Mouse (Mus musculus): ENCODE results near the gene Pcbd2. TPM values are rescaled to one million over a fixed set of nuclear protein-coding genes. Genes with fewer than 3 reads are reported as not detected.

Pcbd2 gene
- polyA plus RNA-seq, 1 experiment = 31.9 TPM

DNA sequence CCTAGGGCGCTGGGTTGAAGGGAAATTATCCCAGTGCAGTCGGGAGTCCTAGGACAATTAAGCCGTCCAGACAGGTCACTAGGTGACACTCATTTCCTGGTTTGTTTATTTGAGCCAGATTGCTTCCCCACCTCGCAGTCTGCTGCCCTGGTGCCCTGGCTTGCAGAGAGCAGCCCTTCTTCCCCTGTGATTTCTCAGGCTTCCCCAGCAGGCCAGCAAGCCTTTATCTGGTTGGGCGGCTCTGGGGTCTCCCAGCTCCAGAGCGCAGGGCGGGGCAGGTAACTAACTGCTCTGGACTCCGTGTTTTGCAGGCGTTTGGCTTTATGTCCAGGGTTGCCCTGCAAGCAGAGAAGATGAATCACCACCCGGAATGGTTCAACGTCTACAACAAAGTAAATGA, 47.9 kb downstream of the Pcbd2 start:
- H3K27ac ChIP-seq (ENCODE audit: insufficient read depth, low read length) = no peak overlapping the region

DNA sequence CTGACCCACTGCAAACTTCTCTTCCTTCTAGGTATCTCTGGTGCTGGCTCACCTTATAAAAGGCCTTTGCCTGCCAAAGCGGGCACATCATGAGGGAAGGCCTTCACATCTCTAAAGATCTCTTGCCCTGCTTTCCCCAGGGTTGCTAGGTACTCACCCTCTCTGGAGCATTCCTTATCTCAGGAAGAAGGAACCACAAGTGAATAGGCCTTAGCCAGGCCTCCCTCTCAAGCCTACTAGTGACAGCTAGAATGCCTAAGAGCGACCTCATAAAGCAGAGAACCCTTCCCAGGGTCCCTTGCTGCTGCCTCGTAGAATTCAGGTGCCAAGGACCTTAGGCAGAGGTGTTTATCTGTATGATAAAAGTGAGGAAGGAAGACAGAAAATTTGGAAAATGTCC, 57.1 kb downstream of the Pcbd2 start, which contains the start of gene Catsper3:
Gene Catsper3, plus strand, starts transcription at position 301 of the 400 bp plus-strand sequence.
- no peak for TF ChIP-seq POLR2A (IDR thresholded peaks at IDR 0.05; ENCODE audit: low read depth, low read length)
- TF ChIP-seq CTCF (IDR thresholded peaks at IDR 0.05; ENCODE audit: borderline replicate concordance, insufficient read depth, low read length) = no peak
- no peak within 1 kb of the TSS for H3K27ac ChIP-seq (ENCODE audit: insufficient read depth, low read length)
- H3K4me3 ChIP-seq (ENCODE audit: insufficient read depth, low read length) = no peak within 1 kb of the TSS
- H3K4me1 ChIP-seq (ENCODE audit: control insufficient read depth, insufficient read depth, low read length) = no peaks in the 10 kb centered on the region

More for the DNA sequence above, 47.9 kb downstream of the Pcbd2 start:
- TF ChIP-seq POLR2A (IDR thresholded peaks at IDR 0.05; ENCODE audit: low read depth, low read length) (no peak), CTCF (IDR thresholded peaks at IDR 0.05; ENCODE audit: borderline replicate concordance, insufficient read depth, low read length) (no peak)
- H3K4me1 ChIP-seq (ENCODE audit: control insufficient read depth, insufficient read depth, low read length) = peaks cover 4% of the 10 kb centered on the region; the same call in 1 of the 2 replicates
- no peak overlapping the region for H3K4me3 ChIP-seq (ENCODE audit: insufficient read depth, low read length)

DNA sequence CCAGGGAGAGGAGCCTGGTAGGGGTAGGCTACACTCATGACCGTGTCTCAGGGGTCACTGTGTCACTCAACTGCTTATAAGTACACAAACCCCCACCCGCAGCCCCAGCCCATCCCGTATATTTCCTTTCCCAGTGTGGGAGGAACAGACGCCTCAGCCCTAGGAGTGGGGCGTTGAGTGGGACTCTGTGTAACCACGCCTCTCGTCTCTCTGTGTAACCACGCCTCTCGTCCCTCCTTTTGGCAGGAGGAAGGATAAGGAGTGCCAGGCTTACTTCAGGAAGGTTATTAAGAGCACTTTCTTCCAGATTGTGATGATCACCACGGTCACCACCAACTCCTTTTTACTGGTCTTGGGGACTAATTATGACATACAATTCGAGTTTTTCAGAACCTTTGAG, 59.0 kb downstream of the Pcbd2 start:
- no peak for TF ChIP-seq POLR2A (IDR thresholded peaks at IDR 0.05; ENCODE audit: low read depth, low read length)
- TF ChIP-seq CTCF (IDR thresholded peaks at IDR 0.05; ENCODE audit: borderline replicate concordance, insufficient read depth, low read length) = no peak
- Histone ChIP-seq H3K4me1 (ENCODE audit: control insufficient read depth, insufficient read depth, low read length) (no peaks in the 10 kb centered on the region), H3K4me3 (ENCODE audit: insufficient read depth, low read length) (no peak overlapping the region), H3K27ac (ENCODE audit: insufficient read depth, low read length) (no peak overlapping the region)

DNA sequence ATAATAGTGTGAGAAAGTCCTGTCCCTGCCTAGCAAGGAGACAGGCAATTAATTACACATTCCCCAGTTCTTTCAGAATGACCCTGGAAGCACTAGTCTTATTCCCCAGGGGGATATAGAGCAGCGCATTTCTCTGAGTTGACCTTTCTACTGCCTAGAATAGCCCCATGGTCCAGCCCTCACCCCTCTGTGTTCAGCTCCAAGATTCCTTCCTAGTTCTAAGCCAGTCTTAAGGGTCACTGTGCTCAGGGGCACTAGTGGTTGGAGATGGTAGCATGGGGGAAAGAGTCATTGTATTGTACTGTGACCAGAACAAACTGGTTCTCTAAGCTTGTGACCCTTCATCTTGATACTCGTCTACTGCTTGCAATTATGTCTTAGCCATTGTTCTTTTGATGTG, 74.1 kb downstream of the Pcbd2 start:
- no peak for TF ChIP-seq CTCF (IDR thresholded peaks at IDR 0.05; ENCODE audit: borderline replicate concordance, insufficient read depth, low read length)
- no peak for TF ChIP-seq POLR2A (IDR thresholded peaks at IDR 0.05; ENCODE audit: low read depth, low read length)
- no peak overlapping the region for H3K4me3 ChIP-seq (ENCODE audit: insufficient read depth, low read length)
- no peaks in the 10 kb centered on the region for H3K4me1 ChIP-seq (ENCODE audit: control insufficient read depth, insufficient read depth, low read length)
- H3K27ac ChIP-seq (ENCODE audit: insufficient read depth, low read length) = no peak overlapping the region

DNA sequence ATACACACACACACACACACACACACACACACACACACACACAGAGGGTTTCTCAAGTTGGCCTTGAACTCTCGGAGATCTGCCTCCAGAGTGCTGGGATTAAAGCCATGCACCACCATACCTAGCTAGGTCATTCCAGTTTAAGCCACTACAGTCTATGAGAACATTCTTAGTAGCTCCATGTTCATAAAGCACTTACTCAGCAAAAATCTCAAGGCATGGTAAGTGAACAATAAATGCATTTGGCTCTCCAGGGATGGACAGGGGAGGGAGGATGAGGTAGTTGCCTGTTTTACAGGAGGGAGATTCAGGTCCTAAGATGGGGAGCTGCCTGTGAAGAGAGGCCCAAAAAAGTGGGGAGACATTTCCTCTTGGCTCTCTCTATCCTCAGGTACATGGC, 76.8 kb downstream of the Pcbd2 start:
- TF ChIP-seq CTCF (IDR thresholded peaks at IDR 0.05; ENCODE audit: borderline replicate concordance, insufficient read depth, low read length) (no peak), POLR2A (IDR thresholded peaks at IDR 0.05; ENCODE audit: low read depth, low read length) (no peak)
- Histone ChIP-seq H3K4me1 (ENCODE audit: control insufficient read depth, insufficient read depth, low read length) (no peaks in the 10 kb centered on the region), H3K4me3 (ENCODE audit: insufficient read depth, low read length) (no peak overlapping the region), H3K27ac (ENCODE audit: insufficient read depth, low read length) (no peak overlapping the region)

DNA sequence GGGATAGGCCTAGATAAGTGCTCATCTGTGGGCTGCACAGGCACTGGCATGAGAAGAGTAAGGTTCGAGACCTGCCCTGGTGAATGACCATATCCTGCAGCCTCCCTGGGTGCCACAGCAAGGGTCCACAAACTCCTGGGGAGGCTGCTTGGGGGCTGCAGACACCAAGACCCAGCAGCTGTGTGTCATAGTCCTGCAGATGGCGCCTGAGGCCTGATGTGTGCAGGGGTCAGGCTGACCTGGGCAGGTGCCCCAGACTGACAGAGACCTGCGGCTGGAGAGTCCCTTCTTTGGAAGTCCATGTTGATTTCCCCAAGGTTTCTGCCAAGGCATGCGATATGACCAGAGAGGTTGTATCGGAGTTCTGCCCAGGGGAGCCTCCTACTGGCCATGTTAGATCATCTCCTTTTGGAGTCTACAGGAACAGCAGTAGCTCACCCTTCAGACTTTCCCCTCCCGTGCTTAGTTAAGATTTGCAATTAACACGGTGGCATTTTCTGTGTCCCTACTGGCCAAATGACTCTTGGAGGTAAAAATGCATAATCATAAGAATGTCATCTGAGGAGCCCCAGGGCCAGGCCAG, 82.0 kb downstream of the Pcbd2 start:
- H3K4me1 ChIP-seq (ENCODE audit: control insufficient read depth, insufficient read depth, low read length) = no peaks in the 10 kb centered on the region
- TF ChIP-seq POLR2A (IDR thresholded peaks at IDR 0.05; ENCODE audit: low read depth, low read length) (no peak), CTCF (IDR thresholded peaks at IDR 0.05; ENCODE audit: borderline replicate concordance, insufficient read depth, low read length) (no peak)
- H3K27ac ChIP-seq (ENCODE audit: insufficient read depth, low read length) = no peak overlapping the region
- H3K4me3 ChIP-seq (ENCODE audit: insufficient read depth, low read length) = no peak overlapping the region

DNA sequence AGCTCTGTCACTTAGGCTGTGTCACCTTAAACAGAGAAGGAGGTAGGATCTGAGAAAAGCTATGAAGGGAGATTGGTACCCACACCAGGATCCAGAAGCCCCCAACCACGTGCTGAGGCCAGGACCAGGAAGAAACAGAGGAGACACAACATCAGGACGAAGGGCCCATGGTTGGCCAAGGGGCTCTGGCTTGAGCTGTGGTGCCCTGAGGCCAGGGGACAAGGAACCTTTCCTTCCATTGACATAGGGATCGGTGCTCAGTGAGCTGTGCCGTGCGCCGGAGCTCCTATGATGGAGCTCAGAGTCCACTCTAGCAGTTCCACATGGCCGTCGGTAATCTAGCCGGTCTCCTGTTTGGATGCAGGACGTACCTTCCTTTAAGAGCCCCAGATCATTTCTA, 82.5 kb downstream of the Pcbd2 start:
- no peak overlapping the region for H3K27ac ChIP-seq (ENCODE audit: insufficient read depth, low read length)
- no peak overlapping the region for H3K4me3 ChIP-seq (ENCODE audit: insufficient read depth, low read length)
- TF ChIP-seq POLR2A (IDR thresholded peaks at IDR 0.05; ENCODE audit: low read depth, low read length) (no peak), CTCF (IDR thresholded peaks at IDR 0.05; ENCODE audit: borderline replicate concordance, insufficient read depth, low read length) (no peak)
- no peaks in the 10 kb centered on the region for H3K4me1 ChIP-seq (ENCODE audit: control insufficient read depth, insufficient read depth, low read length)

DNA sequence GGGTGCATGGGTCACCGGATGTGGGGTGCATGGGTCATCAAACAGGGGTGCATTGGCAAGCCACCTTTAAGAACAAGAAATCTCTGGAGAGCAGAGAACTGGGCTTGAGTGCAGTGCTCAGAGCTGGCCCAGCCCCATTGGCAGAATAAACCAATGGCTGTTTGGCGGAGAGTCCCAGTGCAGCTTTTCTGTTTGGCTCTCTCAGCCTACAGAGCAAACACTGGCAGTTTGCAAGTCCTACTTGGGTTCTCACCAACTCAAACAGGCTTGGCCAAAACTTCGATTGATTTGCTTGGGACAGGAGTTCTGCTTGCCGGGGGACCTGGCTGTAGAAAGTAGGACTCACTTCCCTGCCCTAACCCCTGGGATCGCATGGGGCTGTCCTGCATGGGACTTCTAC, 83.8 kb downstream of the Pcbd2 start:
- Histone ChIP-seq H3K27ac (ENCODE audit: insufficient read depth, low read length) (no peak overlapping the region), H3K4me1 (ENCODE audit: control insufficient read depth, insufficient read depth, low read length) (no peaks in the 10 kb centered on the region), H3K4me3 (ENCODE audit: insufficient read depth, low read length) (no peak overlapping the region)
- no peak for TF ChIP-seq POLR2A (IDR thresholded peaks at IDR 0.05; ENCODE audit: low read depth, low read length)
- no peak for TF ChIP-seq CTCF (IDR thresholded peaks at IDR 0.05; ENCODE audit: borderline replicate concordance, insufficient read depth, low read length)

DNA sequence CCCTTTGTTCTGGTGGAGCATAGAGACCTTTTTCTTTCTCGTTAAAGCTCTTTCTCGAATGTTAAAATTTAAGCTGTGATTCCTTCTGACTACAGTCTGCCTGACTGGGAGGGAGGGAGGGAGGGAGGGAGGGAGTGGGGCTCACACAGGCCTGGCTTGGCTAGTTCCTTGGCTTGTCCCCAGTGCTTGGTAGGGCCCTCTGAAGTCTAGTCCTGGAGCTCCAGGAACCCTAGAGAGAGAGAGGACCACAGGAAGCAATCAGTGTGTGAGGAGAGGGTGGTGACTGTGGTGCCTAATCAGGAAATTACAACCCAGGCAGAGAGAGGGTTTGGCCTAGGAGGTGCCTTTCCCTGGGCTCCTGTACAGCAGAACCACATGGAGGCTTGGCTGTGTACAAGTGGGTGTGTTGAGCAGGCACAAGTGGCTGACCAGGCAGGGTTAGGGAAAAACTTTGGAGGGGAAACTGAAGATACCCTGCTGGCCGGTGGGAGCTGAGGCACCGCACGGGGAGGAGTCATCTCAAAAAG, 86.4 kb downstream of the Pcbd2 start:
- TF ChIP-seq CTCF (IDR thresholded peaks at IDR 0.05; ENCODE audit: borderline replicate concordance, insufficient read depth, low read length) = no peak
- no peak for TF ChIP-seq POLR2A (IDR thresholded peaks at IDR 0.05; ENCODE audit: low read depth, low read length)
- no peak overlapping the region for H3K4me3 ChIP-seq (ENCODE audit: insufficient read depth, low read length)
- H3K4me1 ChIP-seq (ENCODE audit: control insufficient read depth, insufficient read depth, low read length) = no peaks in the 10 kb centered on the region
- H3K27ac ChIP-seq (ENCODE audit: insufficient read depth, low read length) = no peak overlapping the region

DNA sequence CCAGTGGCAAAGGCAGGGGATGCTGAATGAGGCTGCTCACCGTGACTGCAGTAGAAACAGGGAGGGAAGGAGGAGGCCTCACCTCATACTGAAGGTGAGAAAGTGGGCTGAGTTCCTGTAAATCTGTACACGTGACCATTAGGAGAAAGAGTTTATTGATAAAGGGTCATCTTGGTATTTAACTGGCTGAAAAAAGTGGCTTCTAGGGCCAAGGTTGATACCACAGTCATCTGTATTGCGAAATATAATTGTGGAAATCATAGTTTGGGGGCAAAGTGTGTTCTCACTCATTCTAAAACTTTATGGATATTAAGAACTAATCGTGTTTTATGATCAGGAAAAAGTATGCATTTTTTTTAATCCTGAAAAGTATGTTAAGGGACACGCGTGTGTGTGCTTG, 87.7 kb downstream of the Pcbd2 start:
- TF ChIP-seq CTCF (IDR thresholded peaks at IDR 0.05; ENCODE audit: borderline replicate concordance, insufficient read depth, low read length) (no peak), POLR2A (IDR thresholded peaks at IDR 0.05; ENCODE audit: low read depth, low read length) (no peak)
- H3K4me3 ChIP-seq (ENCODE audit: insufficient read depth, low read length) = no peak overlapping the region
- H3K27ac ChIP-seq (ENCODE audit: insufficient read depth, low read length) = no peak overlapping the region
- H3K4me1 ChIP-seq (ENCODE audit: control insufficient read depth, insufficient read depth, low read length) = no peaks in the 10 kb centered on the region

Measured in embryonic fibroblast, embryonic 13.5 days (primary cell).